Mouse (Mus musculus): ENCODE results near the gene Tpm4. TPM values are rescaled to one million over a fixed set of nuclear protein-coding genes. Genes with fewer than 3 reads are reported as not detected.
A peak's percentile ranks its signal among the peaks of the same experiment; 100 is the strongest.
"Not testable (repeated sequence)": the region's sequence is repeated elsewhere in the genome, so short reads cannot be mapped to it uniquely, and the experiment has no call there.

Gene Tpm4
- 699 and 718 TPM in 2 replicates for polyA plus RNA-seq (2014; fragmentation: Nextera tagmentation; extraction: Ambion mirVana)

- no peaks in the 10 kb centered on the region for H3K9me3 ChIP-seq (ENCODE audit: control insufficient read depth, low read length)
- peaks cover 19% of the 10 kb centered on the region for H3K36me3 ChIP-seq (ENCODE audit: control insufficient read depth, insufficient read depth, low read length)
- H3K4me2 ChIP-seq (replicated peaks; ENCODE audit: low read depth, low read length) = peak within 1 kb of the TSS; percentile 80
- H3K9ac ChIP-seq (ENCODE audit: low read depth, low read length) = peak within 1 kb of the TSS; percentile 94
- WGBS = 2% methylated on average over 32 of the region's 49 CpGs
- no peaks in the 10 kb centered on the region for H3K27me3 ChIP-seq (ENCODE audit: control insufficient read depth, insufficient read depth, low read length)
- peak within 1 kb of the TSS; percentile 88 for H3K4me3 ChIP-seq (ENCODE audit: low read length)
- ATAC-seq (ENCODE audit: low FRiP score, low TSS enrichment) = peak; percentile 86
- 0 out of 2 replicates have a peak, but pooled peaks cover 5% of the 10 kb centered on the region for H3K4me1 ChIP-seq (ENCODE audit: control insufficient read depth, insufficient read depth, low read length)
- H3K27ac ChIP-seq (ENCODE audit: low read depth, low read length) = peak within 1 kb of the TSS; percentile 100
Measured at GRCm38 (mm10) chr8:72134756-72135445, at the start of gene Tpm4. Gene Tpm4, plus strand, starts transcription at chr8:72134975.

GRCm38 (mm10) chr8:72087611-72088010 is 47.2 kb upstream of the Tpm4 start:
- H3K9me3 ChIP-seq (ENCODE audit: control insufficient read depth, low read length); H3K4me3 ChIP-seq (ENCODE audit: low read length); H3K27ac ChIP-seq (ENCODE audit: low read depth, low read length); ATAC-seq (ENCODE audit: low FRiP score, low TSS enrichment); H3K9ac ChIP-seq (ENCODE audit: low read depth, low read length); H3K4me2 ChIP-seq (replicated peaks; ENCODE audit: low read depth, low read length); H3K36me3 ChIP-seq (ENCODE audit: control insufficient read depth, insufficient read depth, low read length); H3K4me1 ChIP-seq (ENCODE audit: control insufficient read depth, insufficient read depth, low read length); H3K27me3 ChIP-seq (ENCODE audit: control insufficient read depth, insufficient read depth, low read length): not testable (repeated sequence)
- 84% methylated on average over 3 of the region's 3 CpGs for WGBS

GRCm38 (mm10) chr8:72096721-72097120 is 38.1 kb upstream of the Tpm4 start:
- not testable (repeated sequence) for H3K27ac ChIP-seq (ENCODE audit: low read depth, low read length); H3K9ac ChIP-seq (ENCODE audit: low read depth, low read length); ATAC-seq (ENCODE audit: low FRiP score, low TSS enrichment); H3K27me3 ChIP-seq (ENCODE audit: control insufficient read depth, insufficient read depth, low read length); H3K4me3 ChIP-seq (ENCODE audit: low read length); H3K4me2 ChIP-seq (replicated peaks; ENCODE audit: low read depth, low read length); H3K4me1 ChIP-seq (ENCODE audit: control insufficient read depth, insufficient read depth, low read length); H3K36me3 ChIP-seq (ENCODE audit: control insufficient read depth, insufficient read depth, low read length); H3K9me3 ChIP-seq (ENCODE audit: control insufficient read depth, low read length)

GRCm38 (mm10) chr8:72099377-72100103 is 35.2 kb upstream of the Tpm4 start:
- not testable (repeated sequence) for H3K27ac ChIP-seq (ENCODE audit: low read depth, low read length); H3K9ac ChIP-seq (ENCODE audit: low read depth, low read length); H3K27me3 ChIP-seq (ENCODE audit: control insufficient read depth, insufficient read depth, low read length); H3K4me1 ChIP-seq (ENCODE audit: control insufficient read depth, insufficient read depth, low read length); H3K36me3 ChIP-seq (ENCODE audit: control insufficient read depth, insufficient read depth, low read length); H3K9me3 ChIP-seq (ENCODE audit: control insufficient read depth, low read length); H3K4me2 ChIP-seq (replicated peaks; ENCODE audit: low read depth, low read length); ATAC-seq (ENCODE audit: low FRiP score, low TSS enrichment); H3K4me3 ChIP-seq (ENCODE audit: low read length)
- WGBS = 55% methylated on average over 6 of the region's 7 CpGs

- no peaks in the 10 kb centered on the region for H3K27me3 ChIP-seq (ENCODE audit: control insufficient read depth, insufficient read depth, low read length)
- no peak overlapping the region for H3K27ac ChIP-seq (ENCODE audit: low read depth, low read length)
- H3K36me3 ChIP-seq (ENCODE audit: control insufficient read depth, insufficient read depth, low read length) = no peaks in the 10 kb centered on the region
- no peak overlapping the region for H3K9ac ChIP-seq (ENCODE audit: low read depth, low read length)
- peaks cover 3% of the 10 kb centered on the region; the same call in 1 of the 2 replicates for H3K9me3 ChIP-seq (ENCODE audit: control insufficient read depth, low read length)
- H3K4me3 ChIP-seq (ENCODE audit: low read length) = no peak overlapping the region
- WGBS = 21% methylated on average over 4 of the region's 4 CpGs
- no peak overlapping the region for H3K4me2 ChIP-seq (replicated peaks; ENCODE audit: low read depth, low read length)
- H3K4me1 ChIP-seq (ENCODE audit: control insufficient read depth, insufficient read depth, low read length) = no peaks in the 10 kb centered on the region
- no peak for ATAC-seq (ENCODE audit: low FRiP score, low TSS enrichment)
Measured at GRCm38 (mm10) chr8:72105165-72105564, 29.6 kb upstream of the Tpm4 start.

GRCm38 (mm10) chr8:72106740-72107139 is 28.0 kb upstream of the Tpm4 start, which contains the start of gene Olfr374:
Gene Olfr374, plus strand, starts transcription at chr8:72107040.
- WGBS = 91% methylated on average over 3 of the region's 3 CpGs
- H3K9me3 ChIP-seq (ENCODE audit: control insufficient read depth, low read length) = peaks cover 3% of the 10 kb centered on the region; the same call in 1 of the 2 replicates

GRCm38 (mm10) chr8:72110876-72111275 is 23.9 kb upstream of the Tpm4 start:
- no peak overlapping the region for H3K4me3 ChIP-seq (ENCODE audit: low read length)
- H3K36me3 ChIP-seq (ENCODE audit: control insufficient read depth, insufficient read depth, low read length) = no peaks in the 10 kb centered on the region
- no peaks in the 10 kb centered on the region for H3K4me1 ChIP-seq (ENCODE audit: control insufficient read depth, insufficient read depth, low read length)
- H3K27me3 ChIP-seq (ENCODE audit: control insufficient read depth, insufficient read depth, low read length) = no peaks in the 10 kb centered on the region
- WGBS = 78% methylated on average over 6 of the region's 6 CpGs
- H3K4me2 ChIP-seq (replicated peaks; ENCODE audit: low read depth, low read length) = no peak overlapping the region
- no peak for ATAC-seq (ENCODE audit: low FRiP score, low TSS enrichment)
- no peak overlapping the region for H3K9ac ChIP-seq (ENCODE audit: low read depth, low read length)
- H3K27ac ChIP-seq (ENCODE audit: low read depth, low read length) = no peak overlapping the region
- no peaks in the 10 kb centered on the region for H3K9me3 ChIP-seq (ENCODE audit: control insufficient read depth, low read length)

More at GRCm38 (mm10) chr8:72106740-72107139, 28.0 kb upstream of the Tpm4 start, which contains the start of gene Olfr374:
- Histone ChIP-seq H3K27ac (ENCODE audit: low read depth, low read length) (no peak within 1 kb of the TSS), H3K4me2 (replicated peaks; ENCODE audit: low read depth, low read length) (no peak within 1 kb of the TSS), H3K27me3 (ENCODE audit: control insufficient read depth, insufficient read depth, low read length) (no peaks in the 10 kb centered on the region), H3K4me3 (ENCODE audit: low read length) (no peak within 1 kb of the TSS), H3K36me3 (ENCODE audit: control insufficient read depth, insufficient read depth, low read length) (no peaks in the 10 kb centered on the region), H3K9ac (ENCODE audit: low read depth, low read length) (no peak within 1 kb of the TSS), H3K4me1 (ENCODE audit: control insufficient read depth, insufficient read depth, low read length) (no peaks in the 10 kb centered on the region)
- ATAC-seq (ENCODE audit: low FRiP score, low TSS enrichment) = no peak

GRCm38 (mm10) chr8:72112486-72112885 is 22.3 kb upstream of the Tpm4 start:
- ATAC-seq (ENCODE audit: low FRiP score, low TSS enrichment) = no peak
- Histone ChIP-seq H3K36me3 (ENCODE audit: control insufficient read depth, insufficient read depth, low read length) (no peaks in the 10 kb centered on the region), H3K27ac (ENCODE audit: low read depth, low read length) (no peak overlapping the region), H3K4me1 (ENCODE audit: control insufficient read depth, insufficient read depth, low read length) (no peaks in the 10 kb centered on the region), H3K9ac (ENCODE audit: low read depth, low read length) (no peak overlapping the region), H3K27me3 (ENCODE audit: control insufficient read depth, insufficient read depth, low read length) (no peaks in the 10 kb centered on the region), H3K4me2 (replicated peaks; ENCODE audit: low read depth, low read length) (no peak overlapping the region), H3K9me3 (ENCODE audit: control insufficient read depth, low read length) (no peaks in the 10 kb centered on the region), H3K4me3 (ENCODE audit: low read length) (no peak overlapping the region)
- 72% methylated on average over 3 of the region's 3 CpGs for WGBS

GRCm38 (mm10) chr8:72115202-72115601 is 19.6 kb upstream of the Tpm4 start:
- 85% methylated on average over 2 of the region's 2 CpGs for WGBS
- Histone ChIP-seq H3K9ac (ENCODE audit: low read depth, low read length) (no peak overlapping the region), H3K4me2 (replicated peaks; ENCODE audit: low read depth, low read length) (no peak overlapping the region)

More at GRCm38 (mm10) chr8:72115202-72115601, 19.6 kb upstream of the Tpm4 start:
- ATAC-seq (ENCODE audit: low FRiP score, low TSS enrichment) = no peak
- H3K4me1 ChIP-seq (ENCODE audit: control insufficient read depth, insufficient read depth, low read length) = no peaks in the 10 kb centered on the region
- no peaks in the 10 kb centered on the region for H3K27me3 ChIP-seq (ENCODE audit: control insufficient read depth, insufficient read depth, low read length)
- no peaks in the 10 kb centered on the region for H3K36me3 ChIP-seq (ENCODE audit: control insufficient read depth, insufficient read depth, low read length)
- H3K9me3 ChIP-seq (ENCODE audit: control insufficient read depth, low read length) = no peaks in the 10 kb centered on the region
- no peak overlapping the region for H3K27ac ChIP-seq (ENCODE audit: low read depth, low read length)
- H3K4me3 ChIP-seq (ENCODE audit: low read length) = no peak overlapping the region

Data from kidney, embryonic 14.5 days (tissue).